Mouse (Mus musculus) spleen, postnatal 10 days (tissue): ENCODE data around the gene Cacna2d1.

Experiments
- DNase-seq, 2 experiments: peaks; one replicate each; pipeline ENCODE4 v3.0.0; 2021 to 2022; ENCODE audit warnings: low spot score in 2 of 2

Cacna2d1 gene

DNA sequence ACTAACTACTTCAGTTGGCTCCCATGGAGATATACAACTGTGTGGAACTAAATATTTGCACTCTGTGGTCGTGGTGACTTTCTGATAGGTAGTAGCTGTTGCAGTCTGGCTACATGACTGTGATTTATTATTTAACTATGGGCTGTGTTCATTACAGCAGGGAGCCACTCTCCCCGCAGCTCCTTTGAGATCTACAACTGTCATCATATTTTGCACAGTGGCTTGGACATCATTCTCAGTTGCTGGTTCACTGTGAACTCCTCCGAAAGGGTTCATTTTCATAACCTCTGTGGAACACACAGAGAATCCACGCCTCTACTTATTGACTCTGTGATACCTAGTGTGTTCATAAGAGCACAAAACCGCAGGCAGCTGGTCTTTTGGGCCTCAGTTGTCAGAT, 128.3 kb downstream of the Cacna2d1 start:
- DNase-seq, result no peak

GRCm38 (mm10) chr5:16063273-16063672, 128.8 kb downstream of the Cacna2d1 start:
- DNase-seq, result no peak

DNA sequence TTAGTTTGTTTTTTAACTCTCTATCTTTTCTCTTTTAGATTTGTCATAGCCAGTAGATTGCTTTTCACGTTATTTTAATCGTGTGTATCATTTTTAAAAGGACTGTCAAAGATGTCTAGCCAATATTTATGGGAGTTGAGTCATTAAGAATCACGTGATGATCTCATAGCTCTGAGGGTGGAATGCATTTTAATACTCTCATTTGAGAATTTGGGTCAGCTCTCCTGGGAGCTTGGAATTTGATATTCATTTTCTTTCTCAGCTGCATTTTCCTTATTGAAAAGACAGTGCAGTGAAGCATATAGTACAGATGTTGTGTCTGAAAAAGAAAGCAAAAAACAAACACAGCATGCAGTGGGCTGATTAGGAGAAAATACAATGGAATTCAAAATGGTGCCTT, 129.5 kb downstream of the Cacna2d1 start:
- no peak for DNase-seq

- no peak for DNase-seq
Observed at GRCm38 (mm10) chr5:16065816-16066215, 131.3 kb downstream of the Cacna2d1 start.

DNA sequence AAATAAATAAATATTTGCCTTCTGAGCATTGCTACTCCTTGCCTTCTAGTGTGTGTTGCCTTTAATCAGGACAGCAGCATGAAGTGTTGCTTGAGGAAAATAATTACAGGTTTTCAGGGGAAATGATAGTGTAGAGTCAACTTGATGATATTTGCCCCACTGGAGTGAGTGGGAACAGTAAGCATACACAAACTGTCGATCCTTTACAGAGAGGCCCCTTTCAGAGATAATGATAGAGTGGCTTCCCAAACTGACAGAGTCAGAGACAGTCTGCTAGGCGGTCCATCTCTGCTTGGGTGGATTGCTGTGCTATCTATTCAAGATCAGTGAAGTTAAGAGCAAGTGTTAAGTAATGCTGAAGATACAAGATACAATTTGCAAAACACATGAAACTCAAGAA, 147.8 kb downstream of the Cacna2d1 start:
- no peak for DNase-seq

DNA sequence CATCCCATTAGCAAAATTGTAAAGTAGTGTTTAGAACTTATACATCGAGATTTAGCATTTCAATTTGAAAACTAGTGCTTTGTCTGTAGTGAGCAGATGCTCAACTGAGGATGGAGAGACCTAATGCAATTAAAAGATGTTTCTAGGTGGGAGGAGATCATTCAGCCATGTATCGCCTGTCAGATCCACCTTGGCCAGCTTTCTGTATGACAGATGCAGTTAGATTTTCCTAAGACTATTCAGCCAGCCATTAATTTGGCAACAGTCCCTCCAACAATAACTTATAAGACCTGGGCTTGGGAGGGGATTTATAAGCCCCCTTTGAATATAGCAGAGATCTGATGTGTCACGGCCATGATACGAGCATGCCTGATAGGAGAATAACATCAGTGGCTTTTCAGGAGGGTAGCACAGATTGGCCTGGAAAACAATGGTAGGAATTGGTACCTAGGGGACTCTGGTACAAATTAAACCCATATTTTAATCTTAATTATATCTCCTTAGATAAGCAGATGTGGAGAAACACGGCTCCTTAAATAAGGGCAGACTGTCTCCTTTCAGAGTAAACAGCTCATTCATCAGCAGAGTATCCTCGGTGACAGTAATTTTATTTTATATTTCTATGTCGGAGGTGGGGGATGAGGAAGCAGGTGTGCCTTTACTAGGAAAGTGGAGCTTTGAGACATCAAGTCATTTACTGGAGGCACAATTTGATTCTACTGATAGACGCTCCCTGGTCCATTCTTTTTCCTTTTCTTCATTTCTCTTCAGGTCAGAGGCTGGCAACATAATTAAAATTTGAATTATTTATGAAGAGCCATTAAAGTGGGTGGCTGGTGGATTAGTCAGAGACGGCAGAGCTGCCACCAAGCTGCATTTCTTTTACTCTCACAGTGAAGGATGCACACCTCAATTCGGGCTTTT, 152.8 kb downstream of the Cacna2d1 start:
- no peak for DNase-seq

DNA sequence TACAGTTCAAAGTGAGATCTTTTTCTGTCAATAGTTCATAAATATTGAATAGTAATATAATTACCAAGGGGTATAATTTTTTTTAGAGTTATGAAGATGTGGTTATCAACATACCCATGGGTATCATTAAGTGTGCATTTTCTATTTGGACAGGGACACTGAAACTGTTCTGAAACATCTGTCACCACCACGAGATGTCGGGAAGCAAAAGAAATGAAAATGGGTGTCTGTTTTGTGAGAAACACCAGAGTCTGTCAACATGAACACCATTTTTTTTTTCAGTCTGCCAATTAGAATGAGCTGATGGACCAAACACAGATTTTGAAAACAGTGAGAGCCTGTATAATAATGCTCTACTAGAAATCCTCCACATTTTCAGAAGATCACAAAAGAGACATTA, 153.5 kb downstream of the Cacna2d1 start:
- DNase-seq, result no peak

GRCm38 (mm10) chr5:16092540-16092939, 158.0 kb downstream of the Cacna2d1 start:
- DNase-seq, result no peak

GRCm38 (mm10) chr5:16093071-16093693, 158.7 kb downstream of the Cacna2d1 start:
- DNase-seq, result no peak

GRCm38 (mm10) chr5:16095345-16095744, 160.9 kb downstream of the Cacna2d1 start:
- no peak for DNase-seq

DNA sequence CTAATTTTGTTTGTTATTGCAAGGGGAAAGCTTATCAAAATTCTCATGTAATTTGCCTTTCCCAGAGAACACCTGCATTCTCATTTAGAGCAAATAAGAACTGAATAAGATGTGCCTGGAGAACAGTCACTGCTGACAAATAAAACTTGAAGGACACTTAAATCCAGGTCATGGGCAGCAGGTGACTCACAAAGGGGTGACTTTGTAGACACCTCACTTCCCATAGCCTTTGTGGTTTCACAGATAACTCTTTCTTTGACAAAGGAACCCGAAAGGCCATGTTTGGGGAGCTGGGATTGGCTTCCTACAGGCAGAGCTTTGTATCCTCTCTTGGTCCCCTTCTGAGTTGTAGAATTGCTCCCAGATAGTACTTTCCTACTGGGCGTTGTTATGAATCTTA, 164.3 kb downstream of the Cacna2d1 start:
- no peak for DNase-seq

DNA sequence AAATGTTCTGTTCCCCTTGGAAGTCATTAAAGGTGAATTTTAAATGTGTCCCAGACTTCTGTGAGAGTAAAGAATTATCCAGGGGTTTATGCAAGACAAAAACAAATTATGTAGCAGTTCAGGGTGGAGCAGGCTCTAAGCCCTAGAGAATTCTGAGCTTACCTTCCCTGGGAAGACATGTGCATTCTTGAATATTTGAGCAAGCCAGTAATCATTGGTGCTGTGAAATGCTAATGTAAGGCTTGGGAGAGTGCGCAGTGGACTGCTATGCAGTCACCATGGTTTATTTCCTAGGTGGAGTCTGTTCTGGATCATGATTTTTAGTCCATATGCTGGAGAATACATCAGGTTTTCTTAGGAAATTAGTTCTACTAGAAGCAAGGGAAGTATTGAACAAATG, 167.3 kb downstream of the Cacna2d1 start:
- no peak for DNase-seq

GRCm38 (mm10) chr5:16105701-16106100, 171.2 kb downstream of the Cacna2d1 start:
- no peak for DNase-seq

- DNase-seq, result no peak
Observed at GRCm38 (mm10) chr5:16110643-16111042, 176.2 kb downstream of the Cacna2d1 start.

DNA sequence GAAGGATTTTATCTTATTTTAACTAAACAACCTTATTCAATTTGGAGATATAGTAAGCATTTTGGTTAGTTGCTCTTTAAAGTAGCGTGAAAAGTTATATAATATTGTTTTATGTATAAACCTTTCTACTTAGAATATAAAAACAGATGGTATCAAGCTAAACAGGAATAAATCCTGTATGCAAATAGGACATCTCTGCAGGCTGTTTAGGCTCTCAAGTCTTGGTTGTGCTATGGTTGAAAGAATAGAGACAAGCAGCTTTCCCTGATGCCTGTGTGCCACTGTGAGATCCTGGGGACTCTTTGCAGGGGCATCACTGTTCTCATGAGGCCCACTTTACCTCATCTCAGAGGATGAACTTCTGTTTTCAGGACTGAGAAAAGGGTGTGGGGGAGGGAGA, 179.4 kb downstream of the Cacna2d1 start:
- no peak for DNase-seq

GRCm38 (mm10) chr5:16121334-16121733, 186.8 kb downstream of the Cacna2d1 start:
- DNase-seq, result no peak

DNA sequence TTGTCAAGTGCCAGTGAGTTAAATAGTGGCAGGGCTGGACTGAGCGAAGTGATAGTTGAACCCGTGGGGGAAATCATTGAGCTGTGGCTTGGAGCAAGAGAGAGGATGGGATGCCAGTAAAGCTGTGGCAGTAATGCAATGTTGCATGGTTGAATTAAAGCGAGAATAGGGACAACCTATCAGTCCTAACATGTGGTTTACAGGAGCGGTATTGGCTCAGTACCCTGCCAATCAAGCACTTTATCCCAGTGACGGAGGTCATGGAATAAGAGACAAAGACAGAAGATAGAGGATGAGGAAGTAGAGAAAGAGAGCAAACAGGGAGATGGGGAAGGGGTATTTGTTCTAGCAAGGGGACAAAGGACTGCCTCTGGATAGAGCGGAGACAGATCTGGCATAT, 187.6 kb downstream of the Cacna2d1 start:
- DNase-seq, result no peak

- no peak for DNase-seq
Observed at GRCm38 (mm10) chr5:16134286-16135094, 200.0 kb downstream of the Cacna2d1 start.

GRCm38 (mm10) chr5:16135986-16136385, 201.5 kb downstream of the Cacna2d1 start:
- no peak for DNase-seq

- no peak for DNase-seq
Observed at GRCm38 (mm10) chr5:16136839-16137238, 202.3 kb downstream of the Cacna2d1 start.

DNA sequence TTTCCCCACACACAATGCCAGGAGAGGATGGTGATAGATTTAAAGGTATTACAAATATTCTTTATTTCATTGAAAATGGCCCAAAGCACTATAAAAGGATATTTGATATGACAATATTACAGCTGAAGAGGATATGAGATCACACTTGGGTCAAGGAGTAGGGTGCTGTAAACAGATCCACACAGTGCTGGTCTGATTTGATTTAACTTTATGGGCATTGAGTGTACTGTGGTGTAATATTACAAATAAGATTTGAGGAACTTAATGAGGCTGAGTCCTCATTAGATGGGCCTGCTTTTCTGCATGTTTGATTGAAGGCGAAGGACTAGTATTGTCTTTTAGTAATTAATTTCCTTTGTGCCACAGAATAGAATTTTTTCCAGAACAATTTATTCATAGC, 212.1 kb downstream of the Cacna2d1 start:
- no peak for DNase-seq
